Mouse (Mus musculus): Measurements from ENCODE around the gene D10Jhu81e. TPM values are rescaled to one million over a fixed set of nuclear protein-coding genes. Genes with fewer than 3 reads are reported as not detected.
A peak's percentile ranks its signal among the peaks of the same experiment; 100 is the strongest.

D10Jhu81e gene
- total and polyA plus RNA-seq, 3 experiments: 50.6 to 57.4 TPM; not detected in 1

DNA sequence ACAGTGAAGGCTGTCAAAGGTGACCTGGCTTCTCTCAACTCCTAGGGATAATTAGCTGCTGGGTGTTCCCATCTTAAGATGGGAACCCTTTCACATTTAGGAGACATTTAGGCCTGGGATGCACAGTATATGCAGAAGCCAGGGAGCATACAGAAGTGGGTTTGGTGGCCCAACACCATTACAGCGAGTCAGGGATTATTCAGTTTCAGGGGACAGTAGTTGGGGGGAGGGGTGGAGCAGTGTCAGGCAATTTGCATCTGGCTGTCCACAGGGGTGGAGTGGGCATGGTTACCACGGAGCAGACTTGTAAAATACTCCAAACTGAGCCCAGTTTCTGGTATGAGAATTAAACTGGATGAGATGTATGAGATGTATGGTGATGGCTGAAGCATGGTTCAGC is 863 bp upstream of the D10Jhu81e start:
- no peak overlapping the region for H3K9ac ChIP-seq (ENCODE audit: control insufficient read depth, low read depth, low read length, poor library complexity, severe bottlenecking)
- peaks cover 0 to 16% of the 10 kb centered on the region in 2 experiments; a peak in 2 of 4 replicates for H3K4me1 ChIP-seq (ENCODE audit: control insufficient read depth in 1 of 2, insufficient read depth in 2 of 2, low read length in 2 of 2)
- peaks cover 0 to 9% of the 10 kb centered on the region in 2 experiments for H3K36me3 ChIP-seq (ENCODE audit: control insufficient read depth in 1 of 2, insufficient read depth in 2 of 2, low read length in 2 of 2)
- no peaks in the 10 kb centered on the region for H3K9me3 ChIP-seq (replicated peaks; ENCODE audit: insufficient read depth, low read length)
- H3K27ac ChIP-seq (ENCODE audit: control insufficient read depth, low read depth, low read length): no peak overlapping the region
- DNase-seq (ENCODE audit: low read depth, low spot score): no peak
- TF ChIP-seq MAX (IDR thresholded peaks at IDR 0.05; ENCODE audit: low read length): no peak
- no peak overlapping the region for H3K4me3 ChIP-seq (ENCODE audit: control insufficient read depth in 1 of 2, insufficient read depth in 1 of 2, low read depth in 2 of 2, low read length in 2 of 2)
- peaks cover 5% of the 10 kb centered on the region; the same call in 1 of the 2 replicates for H3K79me2 ChIP-seq (ENCODE audit: control insufficient read depth, insufficient read depth, low read length, poor library complexity)
- no peaks in the 10 kb centered on the region for H3K27me3 ChIP-seq (ENCODE audit: control insufficient read depth in 1 of 2, insufficient read depth in 2 of 2, low read length in 2 of 2)

DNA sequence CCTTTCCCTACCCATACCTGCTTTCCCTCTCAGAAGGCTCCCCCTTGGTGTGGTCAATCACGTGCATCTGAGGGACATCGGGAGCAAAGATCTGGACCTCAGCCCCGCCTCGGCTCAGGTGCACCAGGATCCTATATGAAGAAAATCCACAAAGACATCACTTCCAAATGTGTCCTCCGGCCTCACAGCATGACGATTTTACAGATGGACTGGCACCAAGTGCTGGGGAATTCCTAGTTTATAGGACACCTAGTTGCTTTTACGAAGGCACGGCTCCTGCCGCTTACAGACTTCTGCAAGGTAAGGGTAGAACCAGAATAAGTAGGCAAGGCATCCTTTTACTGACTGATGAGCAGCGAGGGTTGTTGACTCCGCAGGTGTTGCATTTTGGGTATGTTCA is 790 bp downstream of the D10Jhu81e start:
- peak overlapping the region; percentile 93 for H3K9ac ChIP-seq (ENCODE audit: control insufficient read depth, low read depth, low read length, poor library complexity, severe bottlenecking)
- no peaks in the 10 kb centered on the region for H3K27me3 ChIP-seq (ENCODE audit: control insufficient read depth in 1 of 2, insufficient read depth in 2 of 2, low read length in 2 of 2)
- TF ChIP-seq POLR2AphosphoS5 (IDR thresholded peaks at IDR 0.05; ENCODE audit: borderline replicate concordance, low read depth, low read length): no peak
- TF ChIP-seq EP300 (IDR thresholded peaks at IDR 0.05; ENCODE audit: low read depth in 1 of 2, low read length in 2 of 2): no peak
- TF ChIP-seq JUND (IDR thresholded peaks at IDR 0.05; ENCODE audit: low read depth, low read length): no peak
- TF ChIP-seq SMC3 (IDR thresholded peaks at IDR 0.05; ENCODE audit: low read depth, low read length): no peak
- TF ChIP-seq ZNF384 (IDR thresholded peaks at IDR 0.05; ENCODE audit: low read depth, low read length): no peak
- no peak for TF ChIP-seq CHD2 (IDR thresholded peaks at IDR 0.05; ENCODE audit: low read length)
- TF ChIP-seq NELFE (IDR thresholded peaks at IDR 0.05; ENCODE audit: low read depth, low read length): no peak
- TF ChIP-seq USF1 (IDR thresholded peaks at IDR 0.05; ENCODE audit: low read depth, low read length): no peak
- no peak for TF ChIP-seq GATA1 (IDR thresholded peaks at IDR 0.05; ENCODE audit: low read depth, low read length)
- no peak for TF ChIP-seq ZKSCAN1 (IDR thresholded peaks at IDR 0.05; ENCODE audit: low read depth, low read length)
- no peak overlapping the region for H3K27ac ChIP-seq (ENCODE audit: control insufficient read depth, low read depth, low read length)
- H3K36me3 ChIP-seq (ENCODE audit: control insufficient read depth in 1 of 2, insufficient read depth in 2 of 2, low read length in 2 of 2): peaks cover 0 to 9% of the 10 kb centered on the region in 2 experiments
- H3K9me3 ChIP-seq (replicated peaks; ENCODE audit: insufficient read depth, low read length): no peaks in the 10 kb centered on the region
- peak overlapping the region; percentile 79 to 89 for H3K4me3 ChIP-seq (ENCODE audit: control insufficient read depth in 1 of 2, insufficient read depth in 1 of 2, low read depth in 2 of 2, low read length in 2 of 2)
- DNase-seq (ENCODE audit: low read depth, low spot score): no peak
- peaks cover 0 to 16% of the 10 kb centered on the region in 2 experiments; a peak in 2 of 4 replicates for H3K4me1 ChIP-seq (ENCODE audit: control insufficient read depth in 1 of 2, insufficient read depth in 2 of 2, low read length in 2 of 2)
- peaks cover 5% of the 10 kb centered on the region; the same call in 1 of the 2 replicates for H3K79me2 ChIP-seq (ENCODE audit: control insufficient read depth, insufficient read depth, low read length, poor library complexity)

DNA sequence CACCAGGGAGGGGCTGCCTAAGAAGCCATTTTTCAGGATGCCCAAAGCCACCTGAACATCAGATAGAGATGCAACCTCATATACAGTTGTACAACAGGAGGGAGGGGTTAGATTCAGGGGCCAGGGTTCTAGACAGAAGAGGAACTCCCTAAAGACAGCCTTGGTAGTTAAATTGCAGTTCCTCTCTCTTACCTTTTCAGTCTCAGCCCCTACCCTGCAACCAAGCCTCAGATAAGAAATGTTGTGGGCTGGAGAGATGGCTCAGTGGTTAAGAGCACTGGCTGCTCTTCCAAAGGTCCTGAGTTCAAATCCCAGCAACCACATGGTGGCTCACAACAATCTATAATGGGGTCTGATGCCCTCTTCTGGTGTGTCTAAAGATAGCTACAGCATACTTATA is 1.8 kb downstream of the D10Jhu81e start:
- DNase-seq (ENCODE audit: low read depth, low spot score): peak; percentile 76
- Histone ChIP-seq H3K27me3 (ENCODE audit: control insufficient read depth in 1 of 2, insufficient read depth in 2 of 2, low read length in 2 of 2) (no peaks in the 10 kb centered on the region), H3K9ac (ENCODE audit: control insufficient read depth, low read depth, low read length, poor library complexity, severe bottlenecking) (no peak overlapping the region), H3K27ac (ENCODE audit: control insufficient read depth, low read depth, low read length) (no peak overlapping the region), H3K9me3 (replicated peaks; ENCODE audit: insufficient read depth, low read length) (no peaks in the 10 kb centered on the region), H3K36me3 (ENCODE audit: control insufficient read depth in 1 of 2, insufficient read depth in 2 of 2, low read length in 2 of 2) (peaks cover 0 to 9% of the 10 kb centered on the region in 2 experiments), H3K4me3 (ENCODE audit: control insufficient read depth in 1 of 2, insufficient read depth in 1 of 2, low read depth in 2 of 2, low read length in 2 of 2) (no peak overlapping the region), H3K4me1 (ENCODE audit: control insufficient read depth in 1 of 2, insufficient read depth in 2 of 2, low read length in 2 of 2) (peaks cover 0 to 16% of the 10 kb centered on the region in 2 experiments; a peak in 2 of 4 replicates), H3K79me2 (ENCODE audit: control insufficient read depth, insufficient read depth, low read length, poor library complexity) (peaks cover 5% of the 10 kb centered on the region; the same call in 1 of the 2 replicates)
- peak; percentile 98 for TF ChIP-seq TBP (IDR thresholded peaks at IDR 0.05; ENCODE audit: low read depth, low read length)
- TF ChIP-seq ZKSCAN1 (IDR thresholded peaks at IDR 0.05; ENCODE audit: low read depth, low read length): no peak
- TF ChIP-seq GATA1 (IDR thresholded peaks at IDR 0.05; ENCODE audit: low read depth, low read length): peak; percentile 41; the same call in 1 of the 2 replicates
- TF ChIP-seq MEF2A (IDR thresholded peaks at IDR 0.05; ENCODE audit: extremely low read depth, insufficient replicate concordance, low read depth, low read length, poor library complexity, severe bottlenecking): no peak
